Mouse (Mus musculus) neural tube, embryonic 14.5 days (tissue): ENCODE results near the gene Bicd2. TPM values are rescaled to one million over a fixed set of nuclear protein-coding genes. Genes with fewer than 3 reads are reported as not detected.

ENCODE experiments used
- ATAC-seq: fragments of 200-750 bp; cut with Nextera tagmentation; 2 replicates; pipeline ENCODE4 v1.8.0; 2017; ENCODE audit warnings: low read depth, mild to moderate bottlenecking, moderate TSS enrichment, moderate library complexity
- H3K27ac ChIP-seq: fragments of 300-500 bp; sonication (generic); 2 replicates; pipeline ENCODE4 v1.5.1; 2014; ENCODE audit warnings: low read depth, mild to moderate bottlenecking, control low read depth, low read length, moderate library complexity, mixed read lengths
- H3K27me3 ChIP-seq: fragments of 300-500 bp; sonication (generic); 2 replicates; pipeline ENCODE4 v1.6.1; 2014; ENCODE audit warnings: low read length; ENCODE audit not compliant: control insufficient read depth, insufficient read depth
- H3K36me3 ChIP-seq: fragments of 300-500 bp; sonication (generic); 2 replicates; pipeline ENCODE4 v1.6.1; 2014; ENCODE audit warnings: low read length, mixed read lengths; ENCODE audit not compliant: control insufficient read depth, insufficient read depth
- H3K4me1 ChIP-seq: fragments of 300-500 bp; sonication (generic); 2 replicates; pipeline ENCODE4 v1.6.1; 2014; ENCODE audit warnings: low read length; ENCODE audit not compliant: control insufficient read depth, insufficient read depth
- H3K4me2 ChIP-seq: fragments of 300-500 bp; sonication (generic); 2 replicates; pipeline ENCODE4 v1.6.1; 2014; ENCODE audit warnings: mild to moderate bottlenecking, low read depth, low read length, control low read depth
- H3K4me3 ChIP-seq: fragments of 300-500 bp; sonication (generic); 2 replicates; pipeline ENCODE4 v1.5.1; 2014; ENCODE audit warnings: low read depth, low read length, control low read depth, mixed read lengths
- H3K9ac ChIP-seq: fragments of 300-500 bp; sonication (generic); replicated peaks from 2 replicates; pipeline ENCODE4 v1.6.1; 2014; ENCODE audit warnings: low read depth, mild to moderate bottlenecking, control low read depth, low read length, mixed read lengths
- H3K9me3 ChIP-seq: fragments of 300-500 bp; sonication (generic); 2 replicates; pipeline ENCODE4 v1.6.1; 2016; ENCODE audit warnings: low read length; ENCODE audit not compliant: control insufficient read depth
- WGBS: fragments of 180-500 bp; shearing (Covaris S2); extraction: QIAGEN DNeasy Blood & Tissue Kit; methylation state at CpG from one replicate; pipeline ENCODE4 v1.1.7; 2014; 5-methylcytosine and 5-hydroxymethylcytosine counted together
- polyA plus RNA-seq: library from polyadenylated mRNA; unstranded; fragments of >200 nt; fragmentation: Nextera tagmentation; extraction: Ambion mirVana; gene quantifications from 2 replicates; pipeline ENCODE4 v1.2.1, GENCODE M21; 2014

The Bicd2 gene
- polyA plus RNA-seq, 1 experiment from 2014 or later: 27.6 TPM

GRCm38 (mm10) chr13:49321452-49321851 lies 19.9 kb upstream of the Bicd2 start:
- H3K36me3 ChIP-seq: no peaks in the 10 kb centered on the region
- no peaks in the 10 kb centered on the region for H3K9me3 ChIP-seq
- no peak overlapping the region for H3K4me2 ChIP-seq
- WGBS: 63% methylated on average over 3 of the region's 3 CpGs
- H3K4me1 ChIP-seq: peaks cover 16% of the 10 kb centered on the region
- ATAC-seq: no peak
- H3K27me3 ChIP-seq: no peaks in the 10 kb centered on the region
- no peak overlapping the region for H3K27ac ChIP-seq
- no peak overlapping the region for H3K9ac ChIP-seq
- no peak overlapping the region for H3K4me3 ChIP-seq

- Histone ChIP-seq H3K36me3 (no peaks in the 10 kb centered on the region), H3K27ac (no peak overlapping the region), H3K9ac (no peak overlapping the region), H3K4me1 (peaks cover 16% of the 10 kb centered on the region), H3K9me3 (no peaks in the 10 kb centered on the region), H3K4me2 (no peak overlapping the region), H3K27me3 (no peaks in the 10 kb centered on the region), H3K4me3 (no peak overlapping the region)
- ATAC-seq: no peak
- WGBS: 72% methylated on average over 5 of the region's 5 CpGs
Observed at GRCm38 (mm10) chr13:49322169-49322568, 19.2 kb upstream of the Bicd2 start.

- H3K4me3 ChIP-seq: no peak overlapping the region
- H3K27me3 ChIP-seq: no peaks in the 10 kb centered on the region
- H3K9me3 ChIP-seq: no peaks in the 10 kb centered on the region
- 93% methylated on average over 5 of the region's 5 CpGs for WGBS
- H3K4me2 ChIP-seq: no peak overlapping the region
- H3K36me3 ChIP-seq: no peaks in the 10 kb centered on the region
- H3K4me1 ChIP-seq: peaks cover 16% of the 10 kb centered on the region
- no peak for ATAC-seq
- no peak overlapping the region for H3K9ac ChIP-seq
- no peak overlapping the region for H3K27ac ChIP-seq
Observed at GRCm38 (mm10) chr13:49322739-49323138, 18.6 kb upstream of the Bicd2 start.

GRCm38 (mm10) chr13:49324871-49325270 lies 16.5 kb upstream of the Bicd2 start:
- Histone ChIP-seq H3K9ac (no peak overlapping the region), H3K4me3 (no peak overlapping the region), H3K9me3 (no peaks in the 10 kb centered on the region), H3K36me3 (no peaks in the 10 kb centered on the region), H3K27ac (no peak overlapping the region), H3K4me2 (no peak overlapping the region), H3K27me3 (no peaks in the 10 kb centered on the region), H3K4me1 (peaks cover 9% of the 10 kb centered on the region)
- no peak for ATAC-seq
- WGBS: 88% methylated on average over 5 of the region's 5 CpGs

- H3K9ac ChIP-seq: no peak overlapping the region
- no peaks in the 10 kb centered on the region for H3K9me3 ChIP-seq
- WGBS: 61% methylated on average over 6 of the region's 6 CpGs
- H3K4me1 ChIP-seq: no peaks in the 10 kb centered on the region
- H3K27ac ChIP-seq: no peak overlapping the region
- no peak overlapping the region for H3K4me3 ChIP-seq
- ATAC-seq: peak; percentile 83
- H3K36me3 ChIP-seq: no peaks in the 10 kb centered on the region
- H3K4me2 ChIP-seq: no peak overlapping the region
- no peaks in the 10 kb centered on the region for H3K27me3 ChIP-seq
Observed at GRCm38 (mm10) chr13:49326246-49327206, 14.9 kb upstream of the Bicd2 start.

GRCm38 (mm10) chr13:49328101-49328500 lies 13.3 kb upstream of the Bicd2 start:
- no peak for ATAC-seq
- Histone ChIP-seq H3K4me3 (no peak overlapping the region), H3K36me3 (no peaks in the 10 kb centered on the region), H3K9ac (no peak overlapping the region), H3K27me3 (no peaks in the 10 kb centered on the region), H3K27ac (no peak overlapping the region), H3K4me2 (no peak overlapping the region), H3K9me3 (no peaks in the 10 kb centered on the region), H3K4me1 (no peaks in the 10 kb centered on the region)
- WGBS: 85% methylated on average over 4 of the region's 4 CpGs

- no peak overlapping the region for H3K4me2 ChIP-seq
- no peak overlapping the region for H3K9ac ChIP-seq
- H3K27ac ChIP-seq: no peak overlapping the region
- H3K27me3 ChIP-seq: no peaks in the 10 kb centered on the region
- no peaks in the 10 kb centered on the region for H3K36me3 ChIP-seq
- WGBS: 77% methylated on average over 2 of the region's 2 CpGs
- no peaks in the 10 kb centered on the region for H3K9me3 ChIP-seq
- no peak for ATAC-seq
- no peak overlapping the region for H3K4me3 ChIP-seq
- no peaks in the 10 kb centered on the region for H3K4me1 ChIP-seq
Observed at GRCm38 (mm10) chr13:49333250-49333649, 8.1 kb upstream of the Bicd2 start.

- WGBS: 63% methylated on average over 12 of the region's 12 CpGs
- peak; percentile 54 for ATAC-seq
Observed at GRCm38 (mm10) chr13:49335077-49335982, 6.1 kb upstream of the Bicd2 start.

More at GRCm38 (mm10) chr13:49335077-49335982, 6.1 kb upstream of the Bicd2 start:
- H3K9me3 ChIP-seq: no peaks in the 10 kb centered on the region
- no peak overlapping the region for H3K4me3 ChIP-seq
- H3K27ac ChIP-seq: peak overlapping the region; percentile 13; the same call in 1 of the 2 replicates
- H3K27me3 ChIP-seq: no peaks in the 10 kb centered on the region
- no peaks in the 10 kb centered on the region for H3K36me3 ChIP-seq
- no peak overlapping the region for H3K4me2 ChIP-seq
- H3K9ac ChIP-seq: no peak overlapping the region
- peaks cover 7% of the 10 kb centered on the region for H3K4me1 ChIP-seq
